Mouse (Mus musculus) hindbrain, embryonic 15.5 days (tissue): Measurements from ENCODE around the gene Ttll6. TPM values are rescaled to one million over a fixed set of nuclear protein-coding genes. Genes with fewer than 3 reads are reported as not detected.

Source experiments
- ATAC-seq: fragments of 200-750 bp; cut with Nextera tagmentation; 2 replicates; pipeline ENCODE4 v1.8.0; 2017; ENCODE audit warnings: low read depth, moderate number of reproducible peaks, moderate TSS enrichment; ENCODE audit not compliant: low FRiP score
- H3K27ac ChIP-seq: fragments of 300-500 bp; sonication (generic); replicated peaks from 2 replicates; pipeline ENCODE4 v1.5.1; 2015; ENCODE audit warnings: mild to moderate bottlenecking, inconsistent platforms
- H3K27me3 ChIP-seq: fragments of 300-500 bp; sonication (generic); 2 replicates; pipeline ENCODE4 v1.6.1; 2015; ENCODE audit warnings: control low read depth, inconsistent platforms
- H3K36me3 ChIP-seq: fragments of 300-500 bp; sonication (generic); 2 replicates; pipeline ENCODE4 v1.6.1; 2015; ENCODE audit warnings: control low read depth, inconsistent platforms
- H3K4me1 ChIP-seq: fragments of 300-500 bp; sonication (generic); replicated peaks from 2 replicates; pipeline ENCODE4 v1.6.1; 2015; ENCODE audit warnings: control low read depth, inconsistent platforms
- H3K4me2 ChIP-seq: fragments of 300-500 bp; sonication (generic); 2 replicates; pipeline ENCODE4 v1.6.1; 2015; ENCODE audit warnings: moderate library complexity, mild to moderate bottlenecking, inconsistent platforms
- H3K4me3 ChIP-seq: fragments of 300-500 bp; sonication (generic); 2 replicates; pipeline ENCODE4 v1.5.1; 2015; ENCODE audit warnings: mild to moderate bottlenecking, inconsistent platforms
- H3K9ac ChIP-seq: fragments of 300-500 bp; sonication (generic); 2 replicates; pipeline ENCODE4 v1.6.1; 2015; ENCODE audit warnings: inconsistent platforms
- H3K9me3 ChIP-seq: fragments of 300-500 bp; sonication (generic); 2 replicates; pipeline ENCODE4 v1.6.1; 2016; ENCODE audit warnings: control low read depth, inconsistent platforms
- WGBS: fragments of 180-500 bp; shearing (Covaris S2); methylation state at CpG from one replicate; pipeline ENCODE4 v1.1.7; 2015; 5-methylcytosine and 5-hydroxymethylcytosine counted together
- polyA plus RNA-seq: library from polyadenylated mRNA; unstranded; fragments of >200 nt; fragmentation: Nextera tagmentation; extraction: Ambion mirVana; gene quantifications from 2 replicates; pipeline ENCODE4 v1.2.1, GENCODE M21; 2015

Gene Ttll6
- polyA plus RNA-seq, 1 experiment from 2014 or later, result 0.43 TPM

- no peaks in the 10 kb centered on the region for H3K4me1 ChIP-seq
- H3K27ac ChIP-seq, result no peak overlapping the region
- H3K9me3 ChIP-seq, result no peaks in the 10 kb centered on the region
- H3K27me3 ChIP-seq, result peaks cover 95% of the 10 kb centered on the region
- WGBS, result under 1% methylated on average over 14 of the region's 14 CpGs
- no peak overlapping the region for H3K4me2 ChIP-seq
- H3K4me3 ChIP-seq, result no peak overlapping the region
- no peak for ATAC-seq
- H3K9ac ChIP-seq, result no peak overlapping the region
- no peaks in the 10 kb centered on the region for H3K36me3 ChIP-seq
Measured at GRCm38 (mm10) chr11:96200183-96200655, 66.6 kb downstream of the Ttll6 start.

DNA sequence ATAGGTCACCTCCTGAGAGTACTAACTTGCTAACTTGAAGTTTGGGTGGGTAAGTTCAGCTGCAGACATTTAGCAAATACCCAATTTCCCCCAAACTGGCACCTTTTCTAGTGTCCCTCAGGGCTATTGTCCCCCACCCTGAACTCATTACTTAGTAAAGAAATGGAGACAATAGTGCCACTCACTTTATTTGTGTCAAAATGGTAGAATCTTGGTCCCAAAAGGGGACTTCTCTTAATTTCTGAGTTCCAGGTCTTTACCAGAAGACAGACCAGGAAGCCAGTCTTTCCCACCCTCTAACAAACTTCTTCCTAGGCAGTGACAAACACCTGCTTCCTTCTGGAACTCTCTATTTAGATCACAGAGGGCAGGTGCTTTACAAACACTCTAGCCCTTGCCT is 68.2 kb downstream of the Ttll6 start:
- ATAC-seq, result no peak
- Histone ChIP-seq H3K27ac (no peak overlapping the region), H3K4me1 (no peaks in the 10 kb centered on the region), H3K27me3 (peaks cover 94% of the 10 kb centered on the region), H3K4me3 (no peak overlapping the region), H3K9me3 (no peaks in the 10 kb centered on the region), H3K9ac (no peak overlapping the region), H3K4me2 (no peak overlapping the region), H3K36me3 (no peaks in the 10 kb centered on the region)

GRCm38 (mm10) chr11:96202401-96203081 is 69.0 kb downstream of the Ttll6 start:
- Histone ChIP-seq H3K9me3 (no peaks in the 10 kb centered on the region), H3K4me1 (no peaks in the 10 kb centered on the region), H3K4me2 (no peak overlapping the region), H3K27me3 (peaks cover 94% of the 10 kb centered on the region), H3K4me3 (no peak overlapping the region), H3K36me3 (no peaks in the 10 kb centered on the region), H3K27ac (no peak overlapping the region), H3K9ac (no peak overlapping the region)
- ATAC-seq, result no peak
- WGBS, result 1% methylated on average over 14 of the region's 14 CpGs

DNA sequence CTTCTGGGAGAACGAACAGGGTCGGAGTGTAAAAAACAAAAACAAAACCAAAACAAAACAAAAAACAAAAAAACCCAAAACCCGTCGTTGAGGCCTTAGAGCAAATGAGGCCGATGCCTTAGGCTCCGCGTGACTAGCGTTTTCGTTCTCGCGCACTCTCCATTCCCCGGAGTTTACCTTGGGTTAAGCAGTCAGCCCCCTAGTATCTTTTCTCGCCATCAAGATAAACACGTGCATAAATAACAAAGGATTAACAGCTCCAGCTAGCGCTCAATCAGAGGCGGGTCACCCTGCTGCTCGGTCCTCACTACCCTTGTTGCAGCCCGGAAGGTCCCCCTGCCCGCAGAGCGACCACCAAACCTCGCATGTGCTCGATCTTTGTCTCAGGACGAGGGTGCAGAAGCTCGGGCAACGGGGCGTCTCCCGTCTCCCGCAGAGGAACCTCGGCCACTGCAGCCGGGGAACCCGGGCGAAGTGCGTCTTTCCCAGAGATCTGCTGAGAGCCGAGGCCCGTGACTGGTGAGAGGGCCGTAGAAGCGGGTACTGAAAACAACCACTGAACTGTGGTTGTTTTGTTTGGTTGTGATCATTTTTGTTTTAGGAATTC is 69.7 kb downstream of the Ttll6 start:
- Histone ChIP-seq H3K27me3 (peaks cover 94% of the 10 kb centered on the region), H3K9me3 (no peaks in the 10 kb centered on the region), H3K9ac (no peak overlapping the region), H3K36me3 (no peaks in the 10 kb centered on the region), H3K4me3 (no peak overlapping the region), H3K4me2 (no peak overlapping the region), H3K4me1 (no peaks in the 10 kb centered on the region), H3K27ac (no peak overlapping the region)
- no peak for ATAC-seq
- WGBS, result under 1% methylated on average over 37 of the region's 37 CpGs

DNA sequence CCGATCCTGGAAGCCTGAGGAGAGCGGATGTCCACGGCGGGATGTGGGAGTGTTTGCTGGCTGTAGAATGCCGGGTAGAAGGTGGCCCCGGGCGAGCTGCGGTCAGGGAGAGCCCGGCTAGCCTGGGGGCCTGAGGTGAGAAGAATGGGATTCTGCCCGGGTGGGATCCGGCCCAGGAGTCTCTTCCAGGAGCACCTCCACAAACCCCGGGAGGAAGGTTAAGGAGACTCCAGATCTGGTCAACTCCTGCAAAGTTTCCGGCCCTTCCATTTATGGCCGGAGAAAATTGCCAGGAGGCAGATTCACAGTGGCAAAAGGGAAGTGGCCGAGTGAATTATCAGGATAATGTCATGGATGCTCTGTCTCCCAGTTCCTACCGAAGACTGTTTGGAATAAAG is 70.2 kb downstream of the Ttll6 start:
- Histone ChIP-seq H3K9ac (no peak overlapping the region), H3K4me3 (no peak overlapping the region), H3K4me1 (no peaks in the 10 kb centered on the region), H3K9me3 (no peaks in the 10 kb centered on the region), H3K36me3 (no peaks in the 10 kb centered on the region), H3K4me2 (no peak overlapping the region), H3K27ac (no peak overlapping the region), H3K27me3 (peaks cover 94% of the 10 kb centered on the region)
- WGBS, result 2% methylated on average over 16 of the region's 16 CpGs
- no peak for ATAC-seq

DNA sequence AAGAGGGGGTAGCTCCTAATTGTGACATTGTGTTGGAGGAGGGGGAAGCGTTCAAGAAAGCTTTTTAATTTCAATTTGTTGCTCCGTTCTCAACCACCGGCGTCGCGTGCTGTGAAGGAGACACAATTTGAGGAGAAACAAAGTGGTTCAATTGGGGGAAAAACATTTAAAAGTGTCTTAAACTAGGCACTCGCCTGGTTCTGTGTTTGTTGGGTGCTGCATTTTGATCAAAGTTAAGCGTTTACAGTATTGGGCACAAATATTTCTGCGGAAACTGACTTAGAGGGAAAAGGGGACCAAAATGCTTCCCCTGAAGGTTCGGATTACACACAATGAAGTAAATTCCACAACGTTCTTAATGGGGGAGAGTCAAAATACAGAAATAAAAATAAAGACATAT is 70.8 kb downstream of the Ttll6 start:
- H3K4me2 ChIP-seq, result no peak overlapping the region
- no peaks in the 10 kb centered on the region for H3K36me3 ChIP-seq
- peaks cover 97% of the 10 kb centered on the region for H3K27me3 ChIP-seq
- 2% methylated on average over 11 of the region's 11 CpGs for WGBS
- no peaks in the 10 kb centered on the region for H3K4me1 ChIP-seq
- H3K9me3 ChIP-seq, result no peaks in the 10 kb centered on the region
- ATAC-seq, result no peak
- H3K27ac ChIP-seq, result no peak overlapping the region
- H3K9ac ChIP-seq, result no peak overlapping the region
- no peak overlapping the region for H3K4me3 ChIP-seq

DNA sequence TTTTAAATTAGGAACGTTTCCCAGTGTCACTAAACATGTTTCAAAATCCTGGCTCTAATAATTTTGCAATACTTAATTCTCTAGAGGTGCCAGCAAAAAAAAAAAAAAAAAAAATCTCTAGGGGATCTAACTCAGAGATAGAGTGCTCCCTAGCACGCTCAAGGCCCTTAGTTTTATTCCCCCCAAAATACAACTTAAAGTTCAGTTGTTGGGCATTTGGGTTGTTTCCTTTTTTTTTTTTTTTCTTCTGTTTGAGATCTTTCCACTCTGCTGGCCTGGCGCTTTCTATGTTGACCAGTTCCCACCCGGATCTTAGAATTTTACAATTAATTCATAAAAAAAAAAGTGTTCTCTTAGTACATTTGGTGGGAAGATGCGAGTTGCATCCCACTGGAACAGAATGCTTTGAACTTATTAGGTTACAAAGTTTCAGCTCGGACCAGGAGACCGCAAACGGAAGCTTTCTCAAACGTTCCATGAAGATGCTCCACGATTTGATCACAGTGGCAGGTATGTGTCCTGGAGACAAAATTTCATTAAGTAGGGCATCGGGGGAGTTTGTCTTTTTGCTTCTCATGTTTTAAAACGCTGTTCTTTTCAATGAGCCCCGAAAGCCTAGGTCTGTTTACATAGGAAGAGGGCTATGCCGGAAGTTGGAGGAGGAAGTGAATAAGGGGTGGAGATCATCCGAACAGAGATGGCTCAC is 72.0 kb downstream of the Ttll6 start:
- no peaks in the 10 kb centered on the region for H3K36me3 ChIP-seq
- no peaks in the 10 kb centered on the region for H3K4me1 ChIP-seq
- H3K9ac ChIP-seq, result no peak overlapping the region
- H3K4me2 ChIP-seq, result no peak overlapping the region
- H3K9me3 ChIP-seq, result no peaks in the 10 kb centered on the region
- 5% methylated on average over 15 of the region's 15 CpGs for WGBS
- H3K27me3 ChIP-seq, result peaks cover 95% of the 10 kb centered on the region
- no peak for ATAC-seq
- H3K27ac ChIP-seq, result no peak overlapping the region
- no peak overlapping the region for H3K4me3 ChIP-seq

Other genes with a start within 250 kb of the Ttll6 start
- gene B4galnt2, start 218.9 kb upstream of the Ttll6 start, polyA plus RNA-seq, result 0.09 TPM in 1 of 2 replicates, not detected in the other
- gene Igf2bp1, start 127.8 kb upstream of the Ttll6 start, polyA plus RNA-seq, result 11.8 and 14.2 TPM in 2 replicates
- gene Gip, start 109.2 kb upstream of the Ttll6 start, polyA plus RNA-seq, result not detected in 2 replicates
- gene Snf8, start 98.9 kb upstream of the Ttll6 start, polyA plus RNA-seq, result 128 and 129 TPM in 2 replicates
- 40.0 and 40.1 TPM in 2 replicates for gene Ube2z, start 68.4 kb upstream of the Ttll6 start, polyA plus RNA-seq
- gene Atp5g1, start 58.1 kb upstream of the Ttll6 start, polyA plus RNA-seq, result 772 and 777 TPM in 2 replicates
- 0.09 and 0.10 TPM in 2 replicates for gene Calcoco2, start 21.8 kb upstream of the Ttll6 start, polyA plus RNA-seq
- not detected in 2 replicates for gene Hoxb13, start 60.5 kb downstream of the Ttll6 start, polyA plus RNA-seq
- gene Hoxb9, start 137.7 kb downstream of the Ttll6 start, polyA plus RNA-seq, result 2.1 and 15.7 TPM in 2 replicates
- gene Hoxb8, start 148.1 kb downstream of the Ttll6 start, polyA plus RNA-seq, result 18.2 and 26.1 TPM in 2 replicates
- 26.5 and 33.6 TPM in 2 replicates for gene Hoxb7, start 152.8 kb downstream of the Ttll6 start, polyA plus RNA-seq
- 52.1 and 66.7 TPM in 2 replicates for gene Hoxb6, start 158.7 kb downstream of the Ttll6 start, polyA plus RNA-seq
- gene Hoxb5, start 169.6 kb downstream of the Ttll6 start, polyA plus RNA-seq, result 115 and 140 TPM in 2 replicates
- gene Hoxb4, start 184.5 kb downstream of the Ttll6 start, polyA plus RNA-seq, result 3.5 and 3.8 TPM in 2 replicates
- 12.8 and 13.2 TPM in 2 replicates for gene Hoxb3, start 189.5 kb downstream of the Ttll6 start, polyA plus RNA-seq
- gene Hoxb2, start 216.7 kb downstream of the Ttll6 start, polyA plus RNA-seq, result 26.8 and 32.9 TPM in 2 replicates
- 0.30 and 0.52 TPM in 2 replicates for gene Hoxb1, start 232.0 kb downstream of the Ttll6 start, polyA plus RNA-seq